Mouse (Mus musculus) C2C12 (cell line): ENCODE results near the gene Ago4.

Experiments used
- CTCF ChIP-seq: IDR thresholded peaks from one replicate; pipeline ENCODE4 v1.5.1; 2011; ENCODE audit not compliant: control insufficient read depth, insufficient read depth, insufficient read length
- MAX ChIP-seq: IDR thresholded peaks from one replicate; pipeline ENCODE4 v1.6.1; 2011; ENCODE audit warnings: mild to moderate bottlenecking, control low read depth

- TF ChIP-seq MAX (no peak), CTCF (no peak)
Observed at GRCm38 (mm10) chr4:126482951-126483350, 50.3 kb downstream of the Ago4 start.
